Mouse (Mus musculus) testis, adult 2 months (tissue): ENCODE measurements around the gene Pmpcb. TPM values are rescaled to one million over a fixed set of nuclear protein-coding genes. Genes with fewer than 3 reads are reported as not detected.

Experiments
- H3K27ac ChIP-seq: fragments of 200-500 bp; 2 replicates; pipeline ENCODE4 v1.5.1; 2012; ENCODE audit warnings: low read depth, low read length; ENCODE audit not compliant: control insufficient read depth, insufficient read depth
- H3K27me3 ChIP-seq: fragments of 200-500 bp; 2 replicates; pipeline ENCODE4 v1.6.1; 2012; ENCODE audit warnings: mild to moderate bottlenecking, low read length, moderate library complexity; ENCODE audit not compliant: control insufficient read depth, insufficient read depth
- H3K36me3 ChIP-seq: fragments of 200-500 bp; 2 replicates; pipeline ENCODE4 v1.6.1; 2012; ENCODE audit warnings: mild to moderate bottlenecking, low read length; ENCODE audit not compliant: control insufficient read depth, insufficient read depth
- H3K4me1 ChIP-seq: fragments of 200-500 bp; 2 replicates; pipeline ENCODE4 v1.6.1; 2012; ENCODE audit warnings: low read length; ENCODE audit not compliant: control insufficient read depth, insufficient read depth
- H3K4me3 ChIP-seq: fragments of 200-500 bp; 2 replicates; pipeline ENCODE4 v1.5.1; 2012; ENCODE audit warnings: low read depth, mild to moderate bottlenecking, low read length, moderate library complexity, mixed read lengths; ENCODE audit not compliant: control insufficient read depth
- CTCF ChIP-seq: fragments of 200-500 bp; IDR thresholded peaks from 2 replicates; pipeline ENCODE4 v1.5.1; 2012; ENCODE audit warnings: low read depth, mild to moderate bottlenecking, inconsistent platforms, low read length, moderate library complexity; ENCODE audit not compliant: control insufficient read depth, insufficient read depth, insufficient replicate concordance
- POLR2A ChIP-seq: fragments of 200-500 bp; IDR thresholded peaks from 2 replicates; pipeline ENCODE4 v1.6.1; 2012; ENCODE audit warnings: low read depth, mild to moderate bottlenecking, inconsistent platforms, low read length, moderate library complexity; ENCODE audit not compliant: control insufficient read depth
- polyA plus RNA-seq: library from polyadenylated mRNA; depleted of rRNA; stranded (reverse); fragments of >200 nt; gene quantifications from 2 replicates; pipeline ENCODE4 v1.2.3, GENCODE M21; 2012

The Pmpcb gene
- polyA plus RNA-seq, 1 experiment = 86.0 TPM

DNA sequence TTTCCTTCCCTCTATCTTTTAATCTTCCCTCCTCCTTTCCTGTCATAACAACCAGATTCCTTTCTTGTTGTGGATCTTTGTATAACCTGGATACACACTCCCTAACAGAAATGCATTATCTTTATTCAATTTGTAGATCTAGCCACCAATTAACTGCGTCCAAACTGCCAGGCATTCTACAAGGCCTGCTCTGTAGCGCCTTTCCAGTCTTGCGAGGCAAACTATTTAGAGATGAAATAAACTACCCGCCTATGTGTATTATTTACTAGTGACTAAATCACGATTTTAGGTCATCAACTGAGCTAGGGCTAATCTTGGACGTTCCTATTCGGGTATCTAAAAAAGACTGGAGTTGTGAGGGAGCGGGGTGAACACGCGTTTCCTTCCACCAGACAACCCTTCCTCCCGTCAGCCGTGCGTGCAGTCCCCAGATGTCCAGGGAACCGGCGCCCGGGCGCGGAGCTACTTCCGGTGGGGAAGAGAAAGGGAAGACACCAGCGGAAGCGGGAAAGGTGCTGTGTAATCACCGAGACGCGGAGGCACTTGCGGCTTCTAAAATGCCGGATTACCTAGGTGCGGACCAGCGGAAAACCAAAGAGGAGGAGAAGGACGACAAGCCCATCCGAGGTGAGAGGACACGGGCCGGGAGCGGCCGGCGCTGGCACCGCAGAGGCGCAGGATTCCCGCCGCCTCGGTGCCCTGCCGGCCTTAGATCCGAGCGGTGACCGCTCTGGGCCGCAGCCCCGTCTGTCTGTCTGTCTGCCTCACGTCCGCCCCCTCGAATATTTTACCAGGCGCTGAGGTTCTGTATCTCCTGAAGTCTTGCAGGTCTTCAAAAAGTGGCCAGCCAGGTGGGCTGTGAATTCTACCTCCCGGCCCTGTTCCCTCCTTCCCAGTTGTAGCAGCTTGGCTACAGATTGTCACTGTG lies 49.6 kb downstream of the Pmpcb start:
- Histone ChIP-seq H3K4me1 (0 out of 2 replicates have a peak, but pooled peaks cover 2% of the 10 kb centered on the region), H3K4me3 (peak overlapping the region; percentile 99), H3K27ac (peak overlapping the region; percentile 93), H3K36me3 (no peaks in the 10 kb centered on the region; the same call in none of the 2 replicates), H3K27me3 (no peaks in the 10 kb centered on the region)
- no peak for TF ChIP-seq CTCF
- peak; percentile 92 for TF ChIP-seq POLR2A

DNA sequence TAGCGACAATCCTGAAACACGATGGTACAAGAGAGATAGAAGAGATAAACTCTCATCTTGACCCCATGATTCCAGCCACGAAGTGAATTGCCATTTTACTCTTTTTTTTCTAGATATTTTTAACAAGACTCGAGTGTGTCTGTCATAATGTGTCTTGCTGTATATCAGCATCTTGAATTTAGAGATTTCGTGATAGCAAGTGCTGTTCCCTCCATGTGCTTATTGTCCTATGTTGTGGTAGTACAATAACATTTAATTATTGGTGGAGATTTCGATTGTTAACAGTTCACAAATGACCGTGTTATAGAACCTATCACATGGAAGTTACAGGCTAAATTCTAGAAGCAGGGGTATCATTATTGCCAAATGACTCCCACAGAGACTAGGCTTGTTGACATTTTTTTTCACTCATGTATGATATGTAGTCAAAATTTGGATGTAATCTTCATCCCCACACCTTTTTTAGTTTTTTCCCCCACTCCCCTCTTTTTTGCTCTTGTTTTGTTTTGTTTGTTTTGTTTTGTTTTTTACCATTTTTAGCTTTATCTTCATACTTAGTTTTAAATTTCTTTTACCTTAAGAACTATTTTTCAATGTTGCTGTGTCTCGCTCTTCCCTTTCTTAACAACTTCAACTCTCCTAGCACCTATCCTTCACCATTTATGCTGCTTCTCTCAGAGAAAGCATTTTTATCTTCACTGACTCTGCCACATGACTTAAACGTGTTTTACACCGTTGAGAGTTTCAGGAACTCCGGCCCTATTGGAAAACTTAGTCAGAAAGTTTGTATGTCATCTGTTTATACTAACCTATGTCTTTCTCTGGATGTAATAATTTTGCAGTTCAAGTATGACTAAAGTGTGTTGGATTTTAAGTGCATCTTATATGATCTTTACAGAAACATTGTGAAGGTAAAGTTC lies 50.5 kb downstream of the Pmpcb start:
- Histone ChIP-seq H3K4me3 (peak overlapping the region; percentile 99), H3K4me1 (0 out of 2 replicates have a peak, but pooled peaks cover 2% of the 10 kb centered on the region), H3K36me3 (no peaks in the 10 kb centered on the region; the same call in none of the 2 replicates), H3K27ac (peak overlapping the region; percentile 93), H3K27me3 (no peaks in the 10 kb centered on the region)
- TF ChIP-seq POLR2A = no peak
- no peak for TF ChIP-seq CTCF

DNA sequence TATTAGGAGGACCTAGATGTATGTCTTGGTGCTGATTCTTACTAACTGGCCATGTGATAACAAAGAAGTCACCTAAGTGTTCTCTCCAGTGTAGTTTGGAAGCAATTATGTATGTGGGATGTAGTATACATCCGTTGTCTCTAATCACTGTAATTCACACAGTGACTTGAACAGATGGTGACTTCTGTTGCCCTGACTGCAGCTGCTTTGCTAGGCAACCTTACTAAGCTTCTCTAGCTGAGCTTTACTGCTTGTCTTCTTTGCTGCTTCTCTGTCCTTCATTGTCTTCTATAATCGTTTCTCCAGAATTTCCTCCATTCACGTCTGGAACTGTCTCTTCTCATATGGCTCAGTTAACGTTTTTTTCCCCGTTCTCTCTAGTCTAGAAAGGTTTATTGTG lies 52.1 kb downstream of the Pmpcb start:
- Histone ChIP-seq H3K4me3 (peak overlapping the region; percentile 66; the same call in 1 of the 2 replicates), H3K27ac (no peak overlapping the region; the same call in 1 of the 2 replicates), H3K36me3 (no peaks in the 10 kb centered on the region; the same call in 1 of the 2 replicates), H3K27me3 (no peaks in the 10 kb centered on the region), H3K4me1 (0 out of 2 replicates have a peak, but pooled peaks cover under 1% of the 10 kb centered on the region)
- TF ChIP-seq POLR2A = no peak
- no peak for TF ChIP-seq CTCF

DNA sequence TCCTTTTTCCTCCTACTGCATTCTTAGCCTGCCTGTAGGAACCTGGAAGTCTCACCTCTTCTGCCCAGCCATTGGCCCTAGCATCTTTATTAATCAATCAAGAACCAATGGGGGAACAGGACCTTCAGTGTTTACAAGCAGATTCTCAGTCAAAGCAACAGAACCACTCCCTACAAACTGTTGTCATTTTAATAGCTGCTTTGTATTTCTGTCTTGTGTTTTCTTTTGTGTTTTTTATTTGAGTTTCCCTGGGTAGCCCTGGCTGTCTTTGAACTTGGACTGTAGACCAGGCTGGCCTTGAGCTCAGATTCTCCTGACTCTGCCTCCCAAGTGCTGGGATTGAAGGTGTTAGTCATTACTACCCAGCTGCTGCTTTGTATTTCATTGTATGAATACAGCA lies 55.2 kb downstream of the Pmpcb start:
- Histone ChIP-seq H3K27me3 (no peaks in the 10 kb centered on the region), H3K4me1 (no peaks in the 10 kb centered on the region), H3K27ac (no peak overlapping the region), H3K36me3 (peaks cover 2% of the 10 kb centered on the region), H3K4me3 (no peak overlapping the region)
- TF ChIP-seq CTCF (no peak), POLR2A (no peak)

DNA sequence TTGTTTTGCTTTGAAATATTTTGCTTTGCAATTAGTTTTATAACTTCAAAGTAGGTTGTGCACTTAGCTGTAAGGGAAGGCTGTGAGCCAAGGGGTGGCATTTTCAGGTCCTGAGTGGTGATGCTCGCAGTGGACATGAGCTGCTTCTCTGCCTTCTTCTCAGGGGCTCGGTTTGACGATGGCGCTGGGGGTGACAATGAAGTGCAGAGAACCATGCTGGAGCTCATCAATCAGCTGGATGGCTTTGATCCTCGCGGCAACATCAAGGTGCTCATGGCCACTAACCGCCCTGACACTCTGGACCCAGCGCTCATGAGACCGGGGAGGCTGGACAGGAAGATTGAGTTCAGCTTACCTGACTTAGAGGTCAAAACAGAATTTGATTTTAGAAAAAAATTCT lies 66.0 kb downstream of the Pmpcb start:
- no peaks in the 10 kb centered on the region for H3K4me1 ChIP-seq
- no peaks in the 10 kb centered on the region for H3K27me3 ChIP-seq

DNA sequence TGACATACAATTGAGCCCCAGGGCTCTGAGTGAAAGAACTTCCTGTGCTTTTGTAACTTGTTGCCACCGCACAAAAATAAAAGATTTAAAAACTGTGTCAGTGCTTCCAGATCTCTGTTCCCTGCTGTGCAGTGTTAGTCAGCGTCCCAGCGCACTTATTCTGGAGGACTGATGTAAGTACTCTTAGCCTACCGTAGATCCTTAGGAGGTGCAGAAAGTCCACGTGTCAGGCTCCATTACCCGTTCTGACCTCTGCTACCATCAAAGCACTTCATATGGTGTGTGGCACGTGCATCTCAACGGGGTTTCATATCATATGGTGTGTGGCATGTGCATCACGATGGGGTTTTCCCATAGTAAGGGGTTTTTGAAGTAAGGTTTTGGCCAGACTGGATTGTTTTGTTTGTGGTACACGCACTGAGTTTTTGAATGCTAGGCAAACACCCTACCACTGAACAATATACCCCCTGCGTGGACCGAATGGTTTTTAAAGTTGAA lies 66.8 kb downstream of the Pmpcb start:
- Histone ChIP-seq H3K4me3 (no peak overlapping the region), H3K27ac (no peak overlapping the region), H3K36me3 (peaks cover 1% of the 10 kb centered on the region; the same call in 1 of the 2 replicates), H3K27me3 (no peaks in the 10 kb centered on the region), H3K4me1 (no peaks in the 10 kb centered on the region)
- TF ChIP-seq POLR2A = no peak
- no peak for TF ChIP-seq CTCF

More for the DNA sequence above, 66.0 kb downstream of the Pmpcb start:
- Histone ChIP-seq H3K36me3 (peaks cover 1% of the 10 kb centered on the region; the same call in 1 of the 2 replicates), H3K27ac (no peak overlapping the region), H3K4me3 (no peak overlapping the region)
- no peak for TF ChIP-seq POLR2A
- no peak for TF ChIP-seq CTCF
